Mouse (Mus musculus) fibroblast of lung, adult 2 months (primary cell): ENCODE measurements at regions not wholly inside any gene's neighbourhood (a gene's known extent, or its start where the extent isn't known, plus 50 kb on each side); places are given as distances from the start of the nearest gene placed in this dataset.

Source experiments
- DNase-seq: peaks from one replicate; pipeline ENCODE4 v3.0.0-alpha.2; 2011; ENCODE audit warnings: low read depth

DNA sequence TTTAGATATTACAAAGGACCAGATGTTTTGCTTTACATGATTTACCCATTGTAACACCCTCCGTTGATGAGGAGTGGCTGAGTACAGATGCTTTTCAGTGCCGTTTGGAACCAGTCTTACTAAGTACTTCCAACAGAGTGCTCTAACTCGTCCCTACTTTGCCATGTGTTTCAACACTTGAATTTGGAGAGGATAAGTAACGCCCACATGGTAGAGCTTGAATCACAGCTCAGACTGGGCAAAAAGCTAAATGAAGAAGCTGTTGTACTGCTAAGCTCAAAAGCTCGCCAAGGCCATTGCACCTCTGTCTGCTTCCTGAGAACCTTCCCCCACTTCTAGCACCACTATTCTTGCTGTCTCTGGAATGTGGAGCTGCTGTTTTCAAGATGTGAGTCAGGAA, 471.1 kb downstream of the Nfib start:
- DNase-seq, result no peak

- no peak for DNase-seq
These were observed 479.1 kb downstream of the Nfib start for GRCm38 (mm10) chr4:82226197-82227119.

GRCm38 (mm10) chr4:82220724-82221123, 484.8 kb downstream of the Nfib start:
- no peak for DNase-seq

GRCm38 (mm10) chr4:82220120-82220714, 485.3 kb downstream of the Nfib start:
- DNase-seq, result no peak

DNA sequence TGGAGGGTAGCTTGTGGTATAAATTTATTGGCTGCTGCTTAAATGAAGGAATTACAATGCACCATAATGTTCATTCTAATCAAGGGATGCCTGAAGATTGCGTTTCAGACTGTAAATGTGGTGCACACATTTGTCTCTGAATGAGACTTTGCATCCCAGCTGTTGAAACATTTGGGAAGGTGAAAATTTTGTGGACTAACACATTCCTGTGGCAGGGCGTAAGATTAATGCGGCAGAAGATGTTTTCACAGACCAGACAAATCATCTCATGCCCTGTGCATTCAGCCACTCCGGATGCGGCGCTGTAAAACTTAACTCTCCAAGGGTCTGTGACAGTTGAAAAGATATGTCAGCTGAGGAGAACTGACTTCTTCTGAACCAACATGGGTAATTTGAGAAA, 486.9 kb downstream of the Nfib start:
- DNase-seq, result no peak

- DNase-seq, result no peak
These were observed 498.5 kb downstream of the Nfib start for GRCm38 (mm10) chr4:82207031-82207430.

GRCm38 (mm10) chr4:82200306-82200705, 505.2 kb downstream of the Nfib start:
- DNase-seq, result no peak

- DNase-seq, result no peak
These were observed 506.4 kb downstream of the Nfib start for GRCm38 (mm10) chr4:82199118-82199517.

DNA sequence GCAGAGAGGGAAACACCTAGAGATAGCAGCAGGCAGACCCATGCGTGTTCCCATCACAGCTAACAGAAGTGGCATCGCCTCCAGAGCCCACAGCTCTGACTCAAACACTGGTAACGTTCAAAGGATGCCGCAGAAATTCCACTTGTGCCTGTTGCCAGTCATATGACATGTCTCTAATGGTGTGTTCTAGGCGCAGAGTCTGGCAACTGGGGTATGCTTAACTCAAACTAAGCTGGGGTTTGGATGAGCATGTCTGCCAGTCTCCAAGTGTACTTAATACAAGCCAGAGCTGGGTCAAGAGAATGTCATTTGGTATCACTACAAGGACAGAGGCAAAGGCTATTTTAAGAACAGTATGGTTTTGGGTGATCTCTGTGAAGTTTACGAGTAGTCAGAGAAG, 507.9 kb downstream of the Nfib start:
- no peak for DNase-seq

- DNase-seq, result no peak
These were observed 509.4 kb downstream of the Nfib start for GRCm38 (mm10) chr4:82196024-82196647.

GRCm38 (mm10) chr4:82193905-82194304, 511.6 kb downstream of the Nfib start:
- no peak for DNase-seq

GRCm38 (mm10) chr4:82186892-82187291, 518.7 kb downstream of the Nfib start:
- DNase-seq, result no peak

DNA sequence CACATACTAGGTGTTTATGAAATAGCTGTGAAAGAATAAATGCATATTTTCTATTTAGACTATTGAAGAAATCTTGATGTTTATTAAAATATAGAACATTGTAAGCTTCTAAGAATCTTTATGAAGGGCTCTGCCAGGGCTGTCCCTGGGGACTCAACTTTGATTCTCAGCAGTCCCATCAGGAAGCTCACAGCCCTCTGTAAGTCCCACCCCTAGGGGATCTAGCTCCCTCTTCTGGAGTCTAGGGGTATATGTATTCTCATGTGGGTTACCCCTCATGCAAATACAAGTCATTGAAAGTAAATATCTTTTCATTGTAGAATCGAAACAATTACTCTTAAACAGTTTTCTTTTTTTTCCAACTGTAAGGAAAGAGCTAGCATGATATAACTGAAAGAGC, 521.6 kb downstream of the Nfib start:
- DNase-seq, result no peak

GRCm38 (mm10) chr4:82178112-82178511, 527.4 kb downstream of the Nfib start:
- DNase-seq, result no peak

DNA sequence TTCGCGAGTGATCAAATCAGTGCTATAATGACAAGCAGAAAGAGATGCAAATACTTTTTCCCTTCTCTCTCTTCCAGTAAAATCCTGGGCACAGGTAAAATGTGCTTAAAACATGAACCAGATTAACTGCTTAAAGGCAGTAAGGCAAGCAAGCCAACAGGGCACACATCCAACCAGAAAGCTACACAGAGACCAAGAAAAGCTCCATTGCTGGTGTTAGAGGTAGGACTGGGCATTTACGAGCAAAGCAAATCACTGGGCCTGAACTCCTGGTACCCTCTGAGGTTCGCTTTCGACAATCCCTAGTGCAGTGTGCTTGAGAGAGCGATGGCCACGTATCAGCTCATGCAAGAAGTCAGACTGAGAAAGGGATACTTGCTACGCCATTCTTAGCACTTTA, 528.8 kb downstream of the Nfib start:
- DNase-seq, result no peak

DNA sequence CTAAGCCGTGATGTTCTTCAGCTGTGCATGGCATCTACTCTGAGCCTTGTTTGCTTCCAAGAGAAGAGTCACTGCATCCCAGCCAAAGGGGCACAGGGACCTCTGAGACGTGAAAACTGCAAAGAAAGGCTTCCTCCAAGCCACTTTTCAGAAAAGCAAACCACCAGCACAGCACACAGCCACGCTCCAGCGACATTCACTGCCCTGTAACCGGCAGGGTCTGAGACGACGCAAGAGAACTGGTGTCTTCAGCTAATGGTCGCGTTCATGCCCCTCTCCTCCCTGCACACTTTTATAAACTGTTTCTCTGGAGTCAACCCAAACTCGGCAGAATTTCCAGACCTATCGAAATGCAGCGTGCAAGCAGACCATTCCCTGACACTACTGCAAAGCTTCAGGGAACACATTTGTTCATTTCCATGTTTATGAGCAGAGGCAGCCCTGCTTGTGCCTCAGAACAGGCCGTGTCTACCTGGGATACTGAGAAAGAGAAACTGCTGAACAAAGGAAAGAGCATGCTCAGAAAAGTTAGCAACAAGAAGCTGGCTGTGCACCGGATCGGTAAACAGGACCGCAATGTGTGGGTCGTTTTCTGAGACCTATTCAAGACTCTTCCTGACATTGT, 532.0 kb downstream of the Nfib start:
- DNase-seq, result no peak

- no peak for DNase-seq
These were observed 534.6 kb downstream of the Nfib start for GRCm38 (mm10) chr4:82170930-82171329.

GRCm38 (mm10) chr4:82168032-82168431, 537.5 kb downstream of the Nfib start:
- no peak for DNase-seq

DNA sequence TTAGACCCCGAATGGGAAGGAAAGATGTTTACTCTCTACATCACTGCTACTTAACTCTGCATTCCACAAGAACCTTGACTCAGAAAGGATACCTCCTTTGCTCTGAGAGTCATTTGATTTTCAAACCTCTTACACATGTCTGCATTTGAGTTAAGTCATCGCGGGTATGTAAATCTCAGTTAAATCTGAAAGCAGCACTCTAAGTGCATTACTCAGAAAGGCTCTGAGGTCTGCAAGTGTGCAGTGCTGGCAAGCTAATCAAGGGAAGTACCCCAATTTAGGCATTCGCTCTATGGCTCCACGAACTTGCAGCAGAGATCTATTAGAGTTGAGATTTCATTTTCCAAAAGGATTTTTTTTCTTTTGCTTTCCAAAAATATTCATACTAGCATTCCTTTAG, 538.2 kb downstream of the Nfib start:
- DNase-seq, result no peak

DNA sequence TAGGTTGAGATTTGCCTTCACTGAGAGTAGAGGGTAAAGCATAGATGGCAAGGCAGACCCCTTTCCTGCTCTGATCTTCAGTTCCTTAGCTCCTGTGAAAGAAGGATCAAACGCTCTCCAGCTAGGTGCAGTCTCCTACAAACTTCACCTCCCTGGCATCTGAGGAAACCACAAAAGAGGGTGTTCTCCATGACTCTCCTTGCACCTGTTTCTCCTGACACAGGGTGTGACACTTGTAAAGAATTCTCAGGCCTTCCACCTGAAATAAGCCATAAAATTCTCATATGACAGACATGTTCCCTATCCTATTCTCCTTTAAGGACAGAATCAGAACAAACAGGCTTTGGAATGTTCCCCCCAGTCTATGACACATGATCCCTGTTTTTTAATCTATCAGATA, 538.7 kb downstream of the Nfib start:
- DNase-seq, result no peak

GRCm38 (mm10) chr4:82166087-82166486, 539.5 kb downstream of the Nfib start:
- DNase-seq, result no peak

DNA sequence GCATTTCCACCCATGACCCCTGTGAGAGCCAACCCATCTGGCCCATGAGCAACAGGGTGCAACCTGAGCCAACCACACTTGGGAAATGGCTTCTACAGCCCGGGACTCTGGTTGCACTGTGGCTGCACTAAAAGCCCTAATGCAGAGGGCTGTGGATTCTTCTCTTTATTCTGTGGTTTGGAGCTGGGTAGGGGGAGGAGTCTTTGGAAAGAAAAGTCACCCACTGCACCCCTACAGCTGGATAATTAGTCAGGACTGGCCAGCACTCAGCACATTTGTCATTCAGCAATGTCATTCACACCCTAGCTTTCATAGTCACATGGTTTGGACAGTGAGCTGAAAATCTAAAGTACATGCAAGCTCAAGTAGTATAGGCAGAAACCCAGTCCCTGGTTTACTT, 541.5 kb downstream of the Nfib start:
- DNase-seq, result no peak

- DNase-seq, result no peak
These were observed 543.7 kb downstream of the Nfib start for GRCm38 (mm10) chr4:82161818-82162217.
